Mouse (Mus musculus) liver, embryonic 13.5 days (tissue): ENCODE measurements at regions not wholly inside any gene's neighbourhood (a gene's known extent, or its start where the extent isn't known, plus 50 kb on each side); places are given as distances from the start of the nearest gene placed in this dataset.

Source experiments
- ATAC-seq: fragments of 200-750 bp; cut with Nextera tagmentation; 2 replicates; pipeline ENCODE4 v1.8.0; 2017; ENCODE audit warnings: low read depth, mild to moderate bottlenecking, moderate number of reproducible peaks, moderate library complexity
- DNase-seq: peaks from one replicate; pipeline ENCODE4 v3.0.0; 2022
- H3K27ac ChIP-seq: fragments of 300-500 bp; sonication (generic); 2 replicates; pipeline ENCODE4 v1.5.1; 2015; ENCODE audit warnings: moderate library complexity, mild to moderate bottlenecking, inconsistent platforms
- H3K27me3 ChIP-seq: fragments of 300-500 bp; sonication (generic); 2 replicates; pipeline ENCODE4 v1.6.1; 2015; ENCODE audit warnings: mild to moderate bottlenecking, inconsistent platforms
- H3K36me3 ChIP-seq: fragments of 300-500 bp; sonication (generic); 2 replicates; pipeline ENCODE4 v1.6.1; 2015; ENCODE audit warnings: mild to moderate bottlenecking, inconsistent platforms
- H3K4me1 ChIP-seq: fragments of 300-500 bp; sonication (generic); replicated peaks from 2 replicates; pipeline ENCODE4 v1.6.1; 2015; ENCODE audit warnings: inconsistent platforms
- H3K4me2 ChIP-seq: fragments of 300-500 bp; sonication (generic); 2 replicates; pipeline ENCODE4 v1.6.1; 2015; ENCODE audit warnings: inconsistent platforms, mild to moderate bottlenecking, moderate library complexity
- H3K4me3 ChIP-seq: fragments of 300-500 bp; sonication (generic); replicated peaks from 2 replicates; pipeline ENCODE4 v1.5.1; 2015; ENCODE audit warnings: mild to moderate bottlenecking, inconsistent platforms
- H3K9ac ChIP-seq: fragments of 300-500 bp; sonication (generic); 2 replicates; pipeline ENCODE4 v1.6.1; 2015; ENCODE audit warnings: mild to moderate bottlenecking, inconsistent platforms
- H3K9me3 ChIP-seq: fragments of 300-500 bp; sonication (generic); replicated peaks from 2 replicates; pipeline ENCODE4 v1.6.1; 2016; ENCODE audit warnings: inconsistent platforms
- WGBS: fragments of 180-500 bp; shearing (Covaris S2); methylation state at CpG from one replicate; pipeline ENCODE4 v1.1.7; 2015; ENCODE audit not compliant: insufficient replicate concordance; 5-methylcytosine and 5-hydroxymethylcytosine counted together

- no peaks in the 10 kb centered on the region for H3K36me3 ChIP-seq
- no peaks in the 10 kb centered on the region for H3K4me1 ChIP-seq
- H3K4me2 ChIP-seq = no peak overlapping the region
- DNase-seq = no peak
- H3K27me3 ChIP-seq = no peaks in the 10 kb centered on the region
- H3K4me3 ChIP-seq = no peak overlapping the region
- H3K9me3 ChIP-seq = no peaks in the 10 kb centered on the region
- WGBS = 50% methylated on average over 5 of the region's 5 CpGs
- ATAC-seq = no peak
- H3K27ac ChIP-seq = no peak overlapping the region
- H3K9ac ChIP-seq = no peak overlapping the region
Observed at GRCm38 (mm10) chr3:157698529-157698928, 131.8 kb downstream of the Ptger3 start.

GRCm38 (mm10) chr3:157695128-157696075 lies 128.7 kb downstream of the Ptger3 start:
- no peak overlapping the region for H3K4me3 ChIP-seq
- no peak overlapping the region for H3K27ac ChIP-seq
- no peaks in the 10 kb centered on the region for H3K27me3 ChIP-seq
- DNase-seq = no peak
- no peak overlapping the region for H3K4me2 ChIP-seq
- ATAC-seq = no peak
- no peaks in the 10 kb centered on the region for H3K4me1 ChIP-seq
- no peak overlapping the region for H3K9ac ChIP-seq
- no peaks in the 10 kb centered on the region for H3K36me3 ChIP-seq
- WGBS = 69% methylated on average over 19 of the region's 19 CpGs
- no peaks in the 10 kb centered on the region for H3K9me3 ChIP-seq
